Mouse (Mus musculus): ENCODE results near the gene Tubgcp5. TPM values are rescaled to one million over a fixed set of nuclear protein-coding genes. Genes with fewer than 3 reads are reported as not detected.

The Tubgcp5 gene
- total RNA-seq (2021), result 19.0 and 21.3 TPM in 2 replicates
- long read RNA-seq, experiment 1, transcript Tubgcp5-201 (23 exons, 3,905 nt), result major isoform, 9 of 18 reads
- long read RNA-seq, experiment 1, partial matches to known transcripts, result 2 of 18 reads
- long read RNA-seq, experiment 1, other reads (novel, unspliced or antisense), result 7 of 18 reads
- long read RNA-seq, experiment 2, transcript Tubgcp5-201 (23 exons, 3,905 nt), result major isoform, 8 of 9 reads
- long read RNA-seq, experiment 2, partial matches to known transcripts, result 0 of 9 reads
- long read RNA-seq, experiment 2, other reads (novel, unspliced or antisense), result 1 of 9 reads

DNA sequence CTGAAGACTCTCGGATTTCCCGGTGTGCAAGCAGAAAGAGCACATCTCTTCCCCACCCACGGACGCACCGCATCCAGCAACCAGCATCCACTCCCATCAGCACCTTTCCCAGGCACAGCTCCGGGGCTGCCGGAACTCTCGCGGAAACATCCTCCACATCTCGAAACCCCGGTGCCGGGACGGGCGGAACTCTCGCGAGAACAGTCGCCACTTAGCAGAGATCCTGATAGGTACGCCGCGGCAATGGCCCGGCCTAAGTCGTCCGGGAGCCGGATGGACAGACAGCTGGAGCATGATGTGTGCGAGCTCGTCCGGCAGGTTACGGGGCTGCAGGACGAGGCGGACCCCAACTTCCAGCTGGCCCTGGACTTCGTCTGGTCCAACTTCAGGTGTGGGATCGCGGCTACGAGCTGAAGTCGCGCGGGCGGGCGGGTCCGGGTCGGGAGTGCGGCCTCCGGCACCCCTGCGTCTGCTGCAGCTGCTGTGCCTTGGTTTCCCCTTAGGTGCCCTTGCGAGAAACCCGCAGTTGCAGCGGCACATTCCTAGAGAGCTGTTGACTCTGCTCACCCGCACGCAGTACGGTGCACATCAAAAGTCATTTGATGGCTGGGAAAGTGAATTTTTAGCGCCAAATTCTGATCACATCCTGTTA lies at the start of gene Tubgcp5:
Gene Tubgcp5 (plus strand): TSS at position 203 of the 652 bp plus-strand sequence.
- peak; percentile 99 for DNase-seq

- DNase-seq, result peak; percentile 21
Measured at GRCm38 (mm10) chr7:55744566-55745220, 49.3 kb upstream of the Tubgcp5 start.

GRCm38 (mm10) chr7:55750841-55751240 lies 43.1 kb upstream of the Tubgcp5 start:
- peak; percentile 37 for DNase-seq

GRCm38 (mm10) chr7:55759346-55759745 lies 34.6 kb upstream of the Tubgcp5 start:
- DNase-seq, result no peak

DNA sequence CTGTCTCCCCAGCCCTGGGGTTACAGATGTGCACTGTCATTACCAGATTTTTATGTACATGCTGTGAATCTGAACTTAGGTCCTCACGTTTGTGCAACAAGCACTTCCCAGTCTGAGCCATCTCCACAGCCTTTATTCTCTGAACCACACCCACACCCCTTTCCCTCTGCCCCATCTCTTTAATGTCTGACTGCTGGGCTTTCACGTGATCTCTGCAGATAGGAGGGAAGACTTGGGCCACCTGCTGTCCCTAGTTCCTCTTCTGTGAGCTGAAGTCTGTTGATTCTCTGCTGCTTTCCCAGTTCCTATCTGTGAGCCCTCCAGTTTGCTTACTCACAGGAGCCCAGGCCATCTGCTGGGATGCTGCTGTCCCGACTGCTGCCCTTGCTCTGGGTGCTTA lies 26.0 kb upstream of the Tubgcp5 start, which contains the start of gene Siglech:
Gene Siglech (plus strand): TSS at position 253 of the 400 bp plus-strand sequence.
- no peak for DNase-seq

- DNase-seq, result peak; percentile 53
Measured at GRCm38 (mm10) chr7:55780011-55780410, 13.9 kb upstream of the Tubgcp5 start.

DNA sequence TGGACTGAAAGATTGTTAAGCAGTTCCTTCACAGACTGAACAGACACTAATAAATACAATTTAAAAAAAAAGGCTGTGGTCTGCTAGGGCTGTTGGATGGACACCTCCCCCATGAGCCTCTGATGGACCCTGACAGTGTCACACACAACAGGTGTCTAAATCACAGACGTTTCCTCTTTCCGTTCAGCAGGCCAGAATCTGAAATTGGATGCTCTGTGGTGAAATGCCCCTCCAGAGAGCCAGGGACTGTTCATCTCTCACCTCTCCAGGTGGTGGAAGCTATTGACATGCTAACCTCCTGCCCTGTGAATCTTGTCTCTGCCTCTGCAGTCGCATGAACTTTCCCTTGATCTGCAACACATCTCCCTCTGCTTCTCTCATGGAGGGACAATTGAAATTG lies 11.5 kb upstream of the Tubgcp5 start:
- no peak for DNase-seq

DNA sequence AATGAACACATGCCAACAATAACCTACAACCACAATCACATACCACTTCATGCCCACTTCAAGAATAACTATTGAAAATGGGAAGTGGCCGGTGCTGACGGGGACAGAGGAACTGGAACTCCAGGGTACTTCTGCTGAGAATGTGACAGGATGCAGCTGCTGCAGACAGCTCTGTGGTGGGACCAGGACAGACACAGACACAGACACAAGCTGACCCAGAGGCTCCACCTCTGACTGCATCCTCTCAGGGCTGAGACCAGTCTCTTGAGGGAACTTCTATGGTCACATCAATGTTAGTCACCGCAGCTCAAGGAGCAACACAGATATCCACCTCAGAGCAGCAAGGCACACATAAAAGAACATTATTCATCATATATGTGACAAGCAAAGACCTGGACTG lies 9.4 kb upstream of the Tubgcp5 start:
- no peak for DNase-seq

DNA sequence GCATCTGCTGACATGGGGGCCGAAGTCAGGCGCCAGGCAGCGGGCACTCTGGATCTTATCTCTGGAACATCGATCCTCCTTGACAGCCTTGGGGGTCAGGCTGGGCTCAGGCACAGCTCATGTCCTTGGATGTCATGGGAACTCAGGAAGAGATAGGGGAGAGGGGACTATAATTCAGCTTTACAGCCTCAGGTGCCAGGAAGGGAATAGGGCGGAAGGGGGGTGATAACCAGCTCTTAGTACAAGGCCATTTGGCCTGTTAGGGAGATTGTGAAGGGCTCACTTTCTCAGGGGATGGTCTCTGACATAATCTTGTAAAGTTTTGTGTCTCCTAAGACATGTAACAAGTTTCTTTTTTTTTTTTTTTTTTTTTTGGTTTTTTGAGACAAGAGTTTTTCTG lies 3.4 kb upstream of the Tubgcp5 start:
- peak; percentile 49 for DNase-seq

GRCm38 (mm10) chr7:55792280-55792679 lies 1.7 kb upstream of the Tubgcp5 start:
- no peak for DNase-seq

GRCm38 (mm10) chr7:55793236-55793951 lies 560 bp upstream of the Tubgcp5 start:
- no peak for DNase-seq

DNA sequence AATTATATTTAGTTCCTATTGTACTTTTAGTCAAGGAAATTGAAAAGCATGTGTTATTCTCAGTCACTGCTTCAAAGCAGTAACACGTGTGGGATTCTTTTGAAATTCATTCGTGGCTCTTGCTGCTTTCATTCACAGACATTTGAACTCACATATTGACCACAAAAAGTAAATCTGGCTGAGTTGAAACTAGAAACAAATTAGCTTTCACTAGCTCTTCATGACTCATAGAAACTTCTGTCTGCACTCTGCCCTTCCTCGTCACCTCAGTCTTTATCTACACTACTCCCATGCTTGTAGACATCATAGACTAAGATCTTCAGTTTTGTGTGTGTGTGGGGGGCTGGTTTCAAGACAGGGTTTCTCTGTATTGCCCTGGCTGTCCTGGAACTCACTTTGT lies 6.0 kb downstream of the Tubgcp5 start:
- DNase-seq, result no peak

DNA sequence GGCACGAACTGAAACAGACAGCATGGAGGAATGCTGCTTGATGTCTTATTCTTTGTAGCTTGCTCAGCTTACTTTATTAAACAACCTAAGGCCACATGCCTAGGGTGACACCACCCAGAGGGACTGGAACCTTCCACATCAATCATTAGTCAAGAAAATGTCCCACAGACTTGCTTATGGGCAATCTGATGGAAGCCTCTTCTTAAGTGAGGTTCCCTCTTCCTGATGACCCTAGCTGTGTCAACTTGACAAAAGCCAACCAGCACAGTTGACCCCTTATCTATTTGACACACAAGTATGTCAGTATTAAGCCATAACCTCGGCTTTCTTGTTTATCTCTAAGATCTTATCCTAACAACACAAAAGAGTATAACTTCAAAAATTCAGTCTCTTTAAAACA lies 16.0 kb downstream of the Tubgcp5 start:
- DNase-seq, result no peak

GRCm38 (mm10) chr7:55824468-55824867 lies 30.5 kb downstream of the Tubgcp5 start:
- DNase-seq, result no peak

DNA sequence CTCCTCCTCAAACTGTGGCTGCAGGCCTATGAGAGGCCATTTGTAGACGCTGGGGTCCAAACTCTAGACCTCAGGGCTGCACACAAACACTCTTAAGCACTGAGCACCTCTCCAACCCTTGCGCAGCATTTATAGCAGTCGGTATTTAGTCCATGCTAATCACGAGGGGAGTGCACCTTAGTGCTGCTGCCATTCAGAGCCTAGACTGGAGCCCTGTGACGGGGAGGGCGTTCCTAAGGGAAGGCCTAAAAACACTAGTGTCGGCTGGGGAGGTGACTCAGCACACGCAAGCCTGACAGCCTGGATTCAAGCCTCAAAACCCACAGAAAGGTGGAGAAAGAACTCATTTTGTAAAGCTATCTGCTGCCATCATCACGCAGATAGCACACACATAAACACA lies 33.6 kb downstream of the Tubgcp5 start:
- no peak for DNase-seq

- no peak for DNase-seq
Measured at GRCm38 (mm10) chr7:55836877-55837276, 42.9 kb downstream of the Tubgcp5 start.

- DNase-seq, result no peak
Measured at GRCm38 (mm10) chr7:55841445-55841844, 47.5 kb downstream of the Tubgcp5 start, which contains the start of gene Cyfip1. TSS of gene Cyfip1 (plus strand) at chr7:55841745.

- peak; percentile 97 for DNase-seq
Measured at GRCm38 (mm10) chr7:55841977-55842503, 48.1 kb downstream of the Tubgcp5 start.

DNA sequence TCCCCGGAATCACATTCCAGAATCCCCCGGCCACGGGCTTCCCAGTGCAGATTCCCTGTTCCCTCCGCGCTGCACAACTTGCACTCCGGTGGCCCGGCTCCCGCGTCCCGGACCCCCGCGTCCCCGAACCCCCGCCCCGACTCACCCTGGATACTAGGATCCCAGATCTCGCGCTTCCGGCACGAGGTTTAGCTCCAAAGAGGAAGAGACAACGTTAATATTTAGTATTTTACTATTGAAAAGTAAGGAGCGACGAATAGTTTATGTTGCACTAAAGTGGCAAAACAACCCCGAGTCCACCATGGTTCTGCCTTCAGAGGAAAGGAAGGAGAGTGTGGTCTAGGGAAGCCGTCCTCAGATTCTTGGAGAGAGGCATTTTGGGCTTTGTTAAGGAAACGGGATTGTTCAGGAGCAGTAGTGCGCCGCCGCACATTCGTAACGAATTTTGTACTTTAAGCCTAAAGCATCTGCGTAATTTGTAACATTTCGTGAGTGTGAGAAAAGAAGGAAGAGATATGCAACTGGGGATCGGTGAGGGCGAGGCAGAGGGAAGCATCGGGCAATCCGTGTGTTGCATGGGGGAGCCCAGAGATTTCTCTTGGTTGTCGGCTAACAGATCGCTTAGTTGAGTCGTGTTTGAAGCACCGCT lies 48.7 kb downstream of the Tubgcp5 start:
- peak; percentile 64 for DNase-seq

DNA sequence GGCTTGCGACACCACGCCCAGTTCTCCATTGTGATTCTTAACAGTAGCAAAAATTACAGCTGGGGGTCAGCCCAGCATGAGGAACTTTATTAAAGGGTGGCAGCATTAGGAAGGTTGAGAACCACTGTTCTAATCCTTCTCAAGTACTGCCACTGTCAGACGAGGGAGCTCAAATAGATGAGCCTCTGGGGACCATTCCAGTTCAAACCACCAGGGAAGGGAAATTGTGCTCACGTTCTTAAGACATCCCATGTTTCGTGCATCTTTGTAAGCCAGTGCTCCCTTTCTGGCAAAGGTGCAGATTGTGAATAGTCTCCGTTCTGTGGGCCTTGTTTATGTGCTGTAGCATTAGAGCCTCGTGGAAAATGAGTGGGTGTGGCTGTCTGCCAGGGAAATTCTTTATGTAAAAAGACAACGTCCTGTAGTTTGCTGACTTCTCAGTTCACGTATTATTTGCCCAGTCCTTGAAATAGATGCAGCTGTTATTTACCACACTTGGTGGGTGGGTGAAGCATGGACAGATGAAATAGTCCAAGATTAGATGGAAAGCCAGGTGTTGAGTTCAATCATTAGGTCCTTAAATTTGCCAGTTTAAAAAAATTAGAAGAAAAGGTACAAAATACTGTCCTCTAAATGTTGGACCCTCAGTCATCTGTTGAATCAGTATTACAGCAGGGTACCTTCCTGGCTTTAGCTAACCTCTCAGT lies 52.8 kb downstream of the Tubgcp5 start:
- DNase-seq, result no peak

- no peak for DNase-seq
Measured at GRCm38 (mm10) chr7:55849948-55850571, 56.1 kb downstream of the Tubgcp5 start.
